Mouse (Mus musculus) olfactory bulb, adult 2 months (tissue): ENCODE data around the gene Mslnl.

Experiments
- CTCF ChIP-seq: fragments of 200-500 bp; IDR thresholded peaks from 2 replicates; pipeline ENCODE4 v1.5.1; 2012; ENCODE audit warnings: low read depth, mild to moderate bottlenecking, low read length, moderate library complexity; ENCODE audit not compliant: insufficient read depth
- POLR2A ChIP-seq: fragments of 200-500 bp; IDR thresholded peaks from 2 replicates; pipeline ENCODE4 v1.6.1; 2012; ENCODE audit warnings: mild to moderate bottlenecking, low read depth, low read length, moderate library complexity; ENCODE audit not compliant: insufficient read depth

DNA sequence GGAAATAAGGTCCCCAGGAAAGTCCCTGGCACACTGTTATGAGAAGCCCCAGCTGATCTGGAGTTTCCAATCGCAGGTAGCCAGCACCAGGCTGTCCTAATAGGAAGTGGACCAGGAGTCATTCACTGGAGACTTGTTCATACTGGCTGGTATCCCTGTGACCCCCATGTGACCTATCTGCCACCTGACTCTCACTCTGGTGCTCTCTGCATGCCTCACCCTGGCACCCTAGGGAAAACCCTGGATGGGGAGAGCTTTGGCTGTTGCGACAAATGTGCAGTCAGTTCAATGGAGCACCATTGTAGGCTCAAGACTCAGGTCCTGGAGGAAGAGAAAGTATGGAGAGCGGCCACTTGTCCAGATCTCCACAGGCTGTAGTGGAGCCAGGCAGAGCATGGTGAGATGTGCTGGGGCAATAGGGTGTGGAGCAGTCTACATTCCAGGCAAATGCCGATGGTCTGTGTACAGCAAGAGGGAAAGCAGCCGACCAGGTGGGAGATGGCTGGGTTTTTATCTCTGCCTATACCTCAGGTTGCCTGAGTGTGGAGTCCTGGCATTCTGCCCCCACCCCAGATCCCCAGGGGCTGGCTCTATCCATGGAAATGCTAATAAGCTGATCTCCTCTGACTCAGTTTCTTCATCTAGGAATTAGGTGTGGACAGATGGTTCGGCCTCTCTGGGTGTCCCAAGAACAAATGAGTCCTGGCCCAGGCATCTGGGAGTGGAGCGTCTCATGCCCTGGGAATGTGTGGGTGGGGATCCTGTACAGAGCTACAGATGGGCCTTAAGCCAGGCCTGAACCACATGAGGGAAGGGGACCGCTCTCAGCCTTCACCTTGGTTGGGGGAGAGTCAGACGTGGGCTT lies 20.8 kb downstream of the Mslnl start:
- no peak for TF ChIP-seq POLR2A
- TF ChIP-seq CTCF = no peak
